Mouse (Mus musculus) G1E-ER4 (cell line): Measurements from ENCODE around the gene Kmt5b. TPM values are rescaled to one million over a fixed set of nuclear protein-coding genes. Genes with fewer than 3 reads are reported as not detected.

Experiments used
- GATA1 ChIP-seq: IDR thresholded peaks from one replicate; pipeline ENCODE4 v1.8.0; 2012; ENCODE audit warnings: low read length, inconsistent platforms
- polyA plus RNA-seq: library from polyadenylated mRNA; stranded (reverse); fragments of >175 nt; gene quantifications from 2 replicates; pipeline ENCODE4 v1.2.3, GENCODE M21; 2012

Gene Kmt5b
- polyA plus RNA-seq, 1 experiment = 10.0 TPM

DNA sequence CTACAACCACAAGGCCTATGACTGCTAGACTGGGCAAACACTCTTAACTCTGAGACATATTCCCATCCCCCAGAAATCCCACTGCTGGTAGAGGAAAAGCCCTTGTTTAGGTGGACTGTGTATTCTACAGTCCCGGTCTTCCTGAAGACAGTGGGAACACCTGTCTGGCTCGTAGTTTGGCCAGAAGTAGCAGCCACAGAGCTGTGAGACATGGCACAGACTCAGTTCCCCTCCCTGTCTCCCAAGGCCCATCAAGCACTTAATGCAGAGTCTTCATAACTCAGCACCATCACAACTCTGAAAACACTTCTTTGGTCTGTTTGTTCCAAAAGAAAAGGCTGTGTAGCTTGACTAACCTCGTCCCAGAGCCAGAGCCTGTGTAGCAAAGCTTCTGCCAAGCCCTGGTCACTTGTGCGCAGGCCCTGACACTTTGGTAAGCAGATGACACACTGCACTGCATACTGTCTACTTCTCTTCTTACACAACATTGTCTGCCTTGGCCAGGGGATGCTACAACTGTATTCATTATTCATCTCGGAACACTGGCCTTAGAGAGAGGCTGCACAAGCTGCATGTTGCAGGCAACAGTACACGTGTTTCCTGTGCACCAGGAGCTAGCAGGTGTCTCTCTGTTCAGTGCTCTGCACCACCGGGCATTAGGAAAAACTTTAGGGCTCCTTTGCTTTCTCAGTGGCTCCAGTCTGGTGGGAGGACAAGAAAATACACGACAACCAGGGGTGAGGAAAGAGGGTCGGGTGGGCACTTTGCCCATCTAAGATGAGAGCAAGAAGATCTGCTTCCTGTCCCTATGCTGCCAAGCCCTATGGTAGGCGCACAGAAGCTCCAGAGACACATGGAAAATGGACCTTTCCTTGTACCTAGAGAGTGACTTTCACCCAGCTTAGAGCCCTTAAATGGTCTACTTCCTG is 79.7 kb downstream of the Kmt5b start:
- TF ChIP-seq GATA1 = no peak

DNA sequence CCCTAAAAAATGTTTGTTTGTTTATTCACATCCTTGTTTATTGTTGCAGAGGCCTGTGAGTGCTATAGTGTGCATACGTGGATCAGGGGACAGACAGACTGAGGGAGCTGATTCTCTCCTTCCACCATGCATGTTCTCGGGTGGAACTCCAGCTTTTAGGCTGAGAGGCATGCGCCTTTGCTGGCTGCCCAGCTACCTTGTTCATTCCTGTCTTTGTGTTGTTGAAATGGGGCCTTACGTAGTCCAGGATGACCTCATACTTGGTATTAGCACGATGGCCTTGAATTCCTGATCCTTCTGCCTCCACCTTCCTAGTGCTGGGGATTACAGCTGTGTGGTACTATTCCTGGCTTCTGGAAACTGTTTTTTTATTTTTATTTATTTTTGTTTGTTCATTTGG is 80.5 kb downstream of the Kmt5b start:
- no peak for TF ChIP-seq GATA1

- TF ChIP-seq GATA1 = no peak
Measured at GRCm38 (mm10) chr19:3848207-3848808, 81.1 kb downstream of the Kmt5b start.

DNA sequence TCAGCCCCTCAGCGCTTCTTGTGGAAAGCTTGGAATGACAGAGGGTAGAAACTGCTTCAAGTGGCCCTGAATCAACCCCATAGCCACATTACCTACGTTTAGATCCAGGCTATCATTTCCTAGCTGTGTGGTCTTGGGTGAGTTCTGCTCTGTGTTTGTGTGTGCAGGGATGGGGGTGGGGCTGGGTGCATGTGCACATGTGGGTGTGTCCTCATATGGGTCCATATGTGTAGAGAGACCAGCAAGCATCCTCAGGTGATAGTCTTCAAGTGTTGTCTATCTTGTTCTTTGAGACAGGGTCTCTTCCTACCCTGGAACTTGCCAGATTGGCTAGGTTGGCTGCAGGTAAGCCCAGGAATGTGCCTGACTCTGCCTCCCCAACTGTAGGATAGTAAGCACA is 82.0 kb downstream of the Kmt5b start:
- no peak for TF ChIP-seq GATA1

- TF ChIP-seq GATA1 = no peak
Measured at GRCm38 (mm10) chr19:3850076-3850475, 82.9 kb downstream of the Kmt5b start.

DNA sequence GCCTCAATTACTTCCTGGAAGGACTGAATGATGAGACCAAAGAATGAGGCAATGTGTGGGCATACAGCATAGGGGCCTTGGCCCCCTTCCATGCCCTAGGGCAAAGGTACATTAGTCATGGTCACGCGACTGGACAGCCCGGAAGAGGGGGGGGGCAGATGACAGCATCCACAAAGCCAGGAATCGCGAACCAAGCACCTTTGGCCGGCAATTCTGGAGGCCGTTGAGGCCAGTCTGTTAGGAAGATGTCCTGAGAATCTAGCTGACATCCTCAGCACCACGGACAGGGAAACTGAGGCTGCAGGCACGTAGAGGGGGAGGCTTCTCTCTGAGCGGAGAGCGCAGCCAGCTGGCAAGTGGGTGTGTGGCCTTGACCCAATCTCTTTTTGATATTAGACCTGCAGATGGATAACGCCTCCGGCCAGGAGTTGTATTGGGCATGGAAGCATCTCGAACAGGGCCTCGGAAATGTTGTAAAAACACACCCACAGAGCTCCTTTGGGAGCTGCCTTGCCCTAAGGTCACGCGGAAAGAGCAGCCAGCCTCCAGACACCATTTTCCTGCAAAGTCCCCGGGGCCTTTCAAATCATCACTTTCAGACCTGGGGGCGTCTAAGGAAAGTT is 83.7 kb downstream of the Kmt5b start:
- TF ChIP-seq GATA1 = no peak

- TF ChIP-seq GATA1 = no peak
Measured at GRCm38 (mm10) chr19:3851502-3851962, 84.3 kb downstream of the Kmt5b start, which contains the start of gene Chka. Gene Chka (plus strand): TSS chr19:3851773.

DNA sequence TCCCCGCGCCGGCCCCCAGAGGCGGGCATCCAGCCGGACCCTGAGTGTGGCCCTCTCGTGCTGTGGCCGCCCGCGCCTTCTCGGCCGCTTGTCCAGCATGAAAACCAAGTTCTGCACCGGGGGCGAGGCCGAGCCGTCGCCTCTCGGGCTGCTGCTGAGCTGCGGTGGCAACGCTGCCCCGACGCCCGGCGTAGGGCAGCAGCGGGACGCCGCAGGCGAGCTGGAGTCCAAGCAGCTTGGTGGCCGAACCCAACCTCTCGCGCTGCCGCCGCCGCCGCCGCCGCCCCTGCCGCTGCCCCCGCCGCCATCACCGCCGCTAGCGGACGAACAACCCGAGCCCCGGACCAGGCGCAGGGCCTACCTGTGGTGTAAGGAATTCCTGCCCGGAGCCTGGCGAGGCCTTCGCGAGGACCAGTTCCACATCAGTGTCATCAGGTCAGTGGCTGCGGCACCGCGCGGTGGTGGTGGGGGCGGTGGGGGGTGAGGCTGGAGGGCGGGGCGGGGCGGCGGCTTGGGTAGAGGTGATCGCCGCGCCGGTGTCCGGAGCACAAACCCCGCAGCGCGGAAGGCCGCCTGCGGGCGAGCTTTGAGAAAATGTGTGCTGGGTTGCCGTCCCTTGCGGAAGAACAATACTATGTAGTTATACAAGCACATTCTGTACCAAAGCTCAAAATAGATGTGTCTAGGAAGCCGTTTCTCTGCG is 84.9 kb downstream of the Kmt5b start:
- no peak for TF ChIP-seq GATA1

GRCm38 (mm10) chr19:3853121-3853520 is 85.9 kb downstream of the Kmt5b start:
- no peak for TF ChIP-seq GATA1

DNA sequence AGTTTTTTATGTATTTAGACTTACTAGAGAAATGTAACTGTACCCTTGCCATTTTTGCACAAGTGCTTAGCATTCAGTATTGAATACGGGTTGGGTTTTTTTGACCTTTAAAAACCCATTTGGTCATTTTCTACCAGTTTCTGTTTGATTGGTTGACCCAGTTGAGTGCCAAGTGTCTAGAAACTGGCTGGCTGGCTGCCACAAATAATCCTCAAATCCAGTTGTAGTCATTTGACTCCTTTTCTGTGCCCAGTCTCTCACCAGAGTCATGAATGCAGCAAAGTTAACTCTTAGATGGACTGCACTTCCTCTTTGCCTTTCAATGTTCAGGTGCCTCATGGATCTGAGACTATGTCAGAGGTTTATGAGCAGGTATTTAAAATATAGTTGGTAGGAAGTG is 86.7 kb downstream of the Kmt5b start:
- no peak for TF ChIP-seq GATA1

DNA sequence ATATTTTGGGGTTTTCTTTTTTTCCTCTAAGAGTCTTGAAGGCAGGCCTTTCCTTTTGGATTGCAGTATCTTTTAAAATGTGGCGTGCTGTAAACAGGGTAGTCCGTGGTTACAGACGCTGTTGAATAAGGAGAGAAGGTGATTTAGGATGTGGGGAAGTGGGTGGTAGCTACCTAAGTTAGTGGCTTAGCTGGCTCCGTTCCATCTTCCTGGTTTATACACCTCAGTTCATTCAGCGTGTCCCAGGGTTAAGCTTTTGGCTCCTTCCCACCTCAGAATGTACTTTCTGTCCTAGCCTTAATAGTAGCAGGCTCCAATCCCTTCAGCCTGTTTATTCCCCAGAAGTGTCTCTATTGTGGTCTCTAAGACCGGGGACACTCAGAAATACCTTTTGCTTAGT is 87.9 kb downstream of the Kmt5b start:
- TF ChIP-seq GATA1 = no peak

- TF ChIP-seq GATA1 = no peak
Measured at GRCm38 (mm10) chr19:3855601-3856000, 88.4 kb downstream of the Kmt5b start.

DNA sequence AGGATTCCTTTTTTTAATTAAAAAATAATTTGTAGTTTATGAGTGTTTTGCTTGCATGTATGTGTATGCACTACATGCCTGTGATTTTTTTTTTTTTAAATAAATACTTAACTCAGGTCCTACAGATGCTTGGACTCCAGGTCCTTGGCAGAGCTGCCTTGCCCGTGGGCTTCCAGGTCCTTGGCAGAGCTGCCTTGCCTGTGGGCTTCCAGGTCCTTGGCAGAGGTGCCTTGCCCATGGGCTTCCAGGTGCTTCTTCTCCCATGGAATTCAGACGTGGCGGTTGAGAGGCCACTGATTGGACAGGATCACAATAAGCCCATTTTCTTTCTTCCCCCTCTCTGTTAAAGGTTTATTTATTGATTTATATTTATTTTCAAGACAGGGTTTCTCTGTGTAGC is 90.0 kb downstream of the Kmt5b start:
- TF ChIP-seq GATA1 = no peak

DNA sequence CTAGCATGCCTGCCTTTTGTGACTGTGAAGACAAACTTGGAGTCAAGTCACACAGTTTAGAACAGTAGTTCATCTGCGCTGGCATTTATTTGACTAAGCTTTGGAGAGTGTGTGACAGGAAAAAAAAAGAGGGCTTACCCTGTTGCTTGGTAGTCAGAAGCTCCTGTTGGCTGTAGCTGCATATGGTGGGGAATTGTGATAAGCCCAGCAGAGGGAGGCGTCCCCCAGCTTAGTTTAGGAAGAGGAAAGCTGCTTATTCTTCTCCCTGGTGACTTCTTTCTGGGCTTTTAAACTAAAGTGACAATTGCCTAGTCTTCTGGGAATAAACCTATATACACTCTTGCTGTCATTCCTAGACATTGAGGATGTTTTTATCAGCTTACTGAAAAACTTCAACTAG is 95.5 kb downstream of the Kmt5b start:
- no peak for TF ChIP-seq GATA1

GRCm38 (mm10) chr19:3864960-3865359 is 97.7 kb downstream of the Kmt5b start:
- TF ChIP-seq GATA1 = no peak

Other genes with a start within 250 kb of the Kmt5b start
- gene Ppp6r3, start 191.7 kb upstream of the Kmt5b start, polyA plus RNA-seq = 48.7 and 92.8 TPM in 2 replicates
- gene Lrp5, start 80.9 kb upstream of the Kmt5b start, polyA plus RNA-seq = 0.03 and 0.04 TPM in 2 replicates
- gene 1810055G02Rik, start 59.1 kb upstream of the Kmt5b start, polyA plus RNA-seq = 10.8 and 22.4 TPM in 2 replicates
- gene Chka, start 84.4 kb downstream of the Kmt5b start, polyA plus RNA-seq = 15.2 and 16.8 TPM in 2 replicates
- 34.5 and 39.3 TPM in 2 replicates for gene Tcirg1, start 139.7 kb downstream of the Kmt5b start, polyA plus RNA-seq
- 41.9 and 220 TPM in 2 replicates for gene Ndufs8, start 145.4 kb downstream of the Kmt5b start, polyA plus RNA-seq
- gene Aldh3b1, start 162.4 kb downstream of the Kmt5b start, polyA plus RNA-seq = not detected in 2 replicates
- gene Unc93b1, start 167.8 kb downstream of the Kmt5b start, polyA plus RNA-seq = 0.11 TPM in 1 of 2 replicates, not detected in the other
- not detected in 2 replicates for gene Aldh3b3, start 191.2 kb downstream of the Kmt5b start, polyA plus RNA-seq
- not detected in 2 replicates for gene Aldh3b2, start 204.9 kb downstream of the Kmt5b start, polyA plus RNA-seq
- 5.4 and 7.1 TPM in 2 replicates for gene Acy3, start 219.1 kb downstream of the Kmt5b start, polyA plus RNA-seq
- not detected in 2 replicates for gene Tbx10, start 225.3 kb downstream of the Kmt5b start, polyA plus RNA-seq
- 26.3 and 32.2 TPM in 2 replicates for gene Nudt8, start 233.2 kb downstream of the Kmt5b start, polyA plus RNA-seq
- 3.8 and 5.3 TPM in 2 replicates for gene Gm49405, start 233.2 kb downstream of the Kmt5b start, polyA plus RNA-seq
- 7.2 and 8.9 TPM in 2 replicates for gene Doc2g, start 235.9 kb downstream of the Kmt5b start, polyA plus RNA-seq
- 378 and 401 TPM in 2 replicates for gene Ndufv1, start 245.4 kb downstream of the Kmt5b start, polyA plus RNA-seq